Mouse (Mus musculus) right cerebral cortex, postnatal 25 days (tissue): Measurements from ENCODE around the gene Cryaa.
"Not testable (repeated sequence)": the region's sequence is repeated elsewhere in the genome, so short reads cannot be mapped to it uniquely, and the experiment has no call there.

ENCODE experiments used
- DNase-seq: peaks from one replicate; pipeline ENCODE4 v3.0.0; 2022

The Cryaa gene

GRCm38 (mm10) chr17:31660661-31661250, 16.9 kb upstream of the Cryaa start:
- peak; percentile 83 for DNase-seq

GRCm38 (mm10) chr17:31662855-31663254, 14.8 kb upstream of the Cryaa start:
- DNase-seq = no peak

DNA sequence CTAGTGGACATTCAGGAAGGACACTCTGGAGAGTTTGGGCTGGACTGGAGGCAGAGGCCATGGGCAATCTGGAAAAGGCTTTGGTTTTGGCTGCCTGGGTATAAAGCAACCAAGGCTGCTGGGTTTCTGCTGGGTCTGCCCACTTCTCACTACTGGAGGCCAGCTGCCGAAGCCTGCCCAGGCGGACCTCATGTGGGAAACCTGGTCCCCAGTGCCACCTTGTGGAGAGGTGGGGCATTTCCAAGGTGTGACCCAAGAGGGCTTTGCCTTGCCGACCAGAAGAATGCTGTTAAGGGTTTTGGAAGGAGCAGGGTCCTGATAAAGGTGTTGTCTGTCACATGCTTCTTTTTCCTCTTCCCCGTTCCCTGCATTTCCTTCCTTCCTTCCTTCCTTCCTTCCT, 12.8 kb upstream of the Cryaa start:
- DNase-seq = peak; percentile 71

DNA sequence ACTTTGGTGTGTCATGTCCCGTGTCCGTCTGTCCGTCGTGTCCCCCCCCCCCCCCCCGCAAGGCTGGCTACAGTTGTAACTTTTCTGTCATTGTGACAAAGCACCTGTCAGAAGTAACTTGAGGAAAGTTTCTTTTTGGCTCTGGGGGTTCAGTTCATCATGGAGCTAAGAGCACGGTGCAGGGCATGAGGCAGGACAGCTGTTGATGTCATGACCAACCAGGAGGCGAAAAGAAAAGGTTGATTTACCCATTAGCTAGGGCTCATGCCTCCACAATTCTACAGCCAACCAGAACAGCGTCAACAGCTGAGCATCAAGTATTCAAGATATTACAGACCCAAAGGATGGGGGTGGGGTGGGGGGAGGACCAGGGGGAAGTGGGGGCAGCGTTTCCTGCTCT, 9.3 kb upstream of the Cryaa start:
- no peak for DNase-seq

- no peak for DNase-seq
These were observed 7.4 kb upstream of the Cryaa start for GRCm38 (mm10) chr17:31670163-31670562.

DNA sequence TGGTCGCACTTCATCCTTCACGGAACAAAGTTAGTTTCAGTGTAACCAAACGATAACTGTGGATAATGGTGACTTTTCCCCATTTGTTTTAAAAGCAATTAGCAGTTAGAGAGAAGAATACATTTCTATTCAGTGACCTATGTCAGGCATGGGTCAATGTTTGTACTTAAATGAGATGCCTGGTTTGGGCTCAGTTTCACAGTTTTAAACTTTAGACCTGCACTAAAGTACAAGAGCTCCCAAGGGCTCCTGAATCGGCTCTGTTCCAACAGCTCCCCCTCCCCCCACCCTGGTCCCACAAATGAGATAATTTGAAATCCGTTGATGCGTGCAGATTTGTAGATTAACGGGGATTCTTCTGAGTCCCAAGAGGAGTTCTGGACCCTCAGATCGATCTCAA, 5.9 kb upstream of the Cryaa start:
- DNase-seq = no peak

DNA sequence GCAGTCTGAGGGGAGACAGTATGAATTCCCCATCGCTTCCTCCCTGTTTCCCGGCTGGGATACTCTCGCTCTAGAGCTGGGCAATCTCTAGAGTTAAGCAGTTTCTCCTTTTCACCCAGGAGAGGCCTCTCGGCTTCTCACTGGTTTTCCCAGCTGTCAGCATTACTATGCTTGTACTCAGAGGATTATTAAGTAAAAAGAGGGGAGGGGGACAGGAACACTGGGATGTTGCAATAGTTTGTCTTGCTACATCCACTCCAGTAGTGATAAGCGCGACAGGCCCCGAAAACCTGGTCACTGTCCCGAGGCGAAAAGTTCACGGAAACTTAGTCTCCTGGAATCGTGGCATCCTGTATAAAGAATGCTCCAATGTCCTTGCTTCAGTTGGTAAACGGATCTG, 5.3 kb upstream of the Cryaa start:
- no peak for DNase-seq

DNA sequence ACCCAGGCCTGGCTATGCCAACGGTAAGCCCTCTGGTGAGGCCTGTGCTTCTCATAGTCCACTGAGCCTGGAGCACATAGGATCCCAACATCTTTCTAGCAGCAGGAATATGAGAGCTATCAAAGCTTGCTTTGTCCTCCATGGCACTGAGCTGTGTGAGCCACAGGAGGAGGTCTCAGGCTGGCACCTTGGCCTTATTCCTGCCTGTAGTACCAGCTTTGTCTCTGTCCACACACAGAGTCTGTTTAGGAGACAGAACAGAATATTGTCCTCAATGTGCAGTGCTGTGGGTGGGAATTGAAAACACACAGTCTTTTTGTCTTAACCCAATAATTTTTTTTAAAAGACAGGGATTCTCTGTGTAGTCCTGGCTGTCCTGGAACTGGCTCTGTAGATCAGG, 3.2 kb upstream of the Cryaa start:
- no peak for DNase-seq

GRCm38 (mm10) chr17:31680450-31680849, 2.8 kb downstream of the Cryaa start:
- no peak for DNase-seq

- DNase-seq = peak; percentile 78
These were observed 8.1 kb downstream of the Cryaa start for GRCm38 (mm10) chr17:31685514-31686224.

GRCm38 (mm10) chr17:31686225-31686564, 8.6 kb downstream of the Cryaa start:
- no peak for DNase-seq

DNA sequence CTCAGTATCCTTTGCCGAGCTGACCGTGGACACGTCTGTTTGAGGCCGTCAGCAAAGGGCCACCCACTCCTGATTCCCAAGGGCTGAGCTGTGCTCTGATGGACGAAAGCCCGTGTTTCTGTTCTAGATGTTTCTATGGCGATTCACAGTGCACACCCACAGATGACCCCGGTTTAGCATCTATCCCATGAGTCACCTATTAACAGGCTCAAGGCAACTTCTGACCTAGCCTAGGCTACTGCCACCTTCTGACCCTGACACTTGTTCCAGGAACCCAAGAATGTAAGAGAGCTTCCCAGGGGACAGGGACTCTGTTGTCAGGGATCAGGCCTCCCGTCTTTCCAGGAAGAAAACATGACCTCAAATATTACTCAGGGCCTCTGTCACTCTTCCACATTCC, 10.5 kb downstream of the Cryaa start:
- no peak for DNase-seq

- DNase-seq = no peak
These were observed 12.0 kb downstream of the Cryaa start for GRCm38 (mm10) chr17:31689606-31690005.

- DNase-seq = no peak
These were observed 15.3 kb downstream of the Cryaa start for GRCm38 (mm10) chr17:31692918-31693317.

- peak; percentile 65 for DNase-seq
These were observed 15.9 kb downstream of the Cryaa start for GRCm38 (mm10) chr17:31693330-31694022.

DNA sequence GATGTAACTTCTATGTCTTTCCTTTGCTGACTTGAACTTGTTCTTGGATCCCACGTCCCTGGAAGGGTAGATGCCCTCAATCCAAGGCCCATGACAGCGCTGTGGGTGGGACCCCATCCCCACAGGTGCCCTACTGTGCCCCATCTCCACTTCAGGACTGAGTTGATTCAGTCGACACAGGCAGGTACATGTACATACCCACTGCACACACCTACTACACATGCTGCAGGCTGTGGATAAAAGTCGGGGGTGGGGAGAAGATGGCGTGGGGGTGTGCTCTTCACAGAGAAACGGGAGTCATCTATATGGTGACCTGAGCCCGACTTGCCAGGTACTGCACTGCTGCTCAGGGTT, 16.4 kb downstream of the Cryaa start:
- no peak for DNase-seq

DNA sequence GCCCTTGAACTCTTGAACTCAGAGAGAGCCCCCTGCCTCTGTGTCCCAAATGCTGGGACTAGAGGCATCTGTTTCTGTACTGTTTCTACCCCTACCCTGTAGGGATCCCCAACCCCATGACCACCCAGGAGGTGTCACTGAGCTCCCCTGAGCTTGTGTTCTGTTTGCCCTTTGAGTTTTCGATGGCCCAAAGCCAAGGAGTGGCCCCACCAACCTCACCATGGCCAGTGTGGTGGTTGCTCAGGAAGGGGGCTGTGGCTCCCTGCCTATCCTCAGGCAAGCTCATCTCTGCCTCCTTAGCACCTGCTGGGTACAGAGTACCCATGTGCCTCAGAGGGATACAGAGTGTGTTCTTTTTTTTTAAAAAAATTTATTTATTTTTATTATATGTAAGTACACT, 17.3 kb downstream of the Cryaa start:
- DNase-seq = no peak

- DNase-seq = not testable (repeated sequence)
These were observed 17.7 kb downstream of the Cryaa start for GRCm38 (mm10) chr17:31695356-31695755.

DNA sequence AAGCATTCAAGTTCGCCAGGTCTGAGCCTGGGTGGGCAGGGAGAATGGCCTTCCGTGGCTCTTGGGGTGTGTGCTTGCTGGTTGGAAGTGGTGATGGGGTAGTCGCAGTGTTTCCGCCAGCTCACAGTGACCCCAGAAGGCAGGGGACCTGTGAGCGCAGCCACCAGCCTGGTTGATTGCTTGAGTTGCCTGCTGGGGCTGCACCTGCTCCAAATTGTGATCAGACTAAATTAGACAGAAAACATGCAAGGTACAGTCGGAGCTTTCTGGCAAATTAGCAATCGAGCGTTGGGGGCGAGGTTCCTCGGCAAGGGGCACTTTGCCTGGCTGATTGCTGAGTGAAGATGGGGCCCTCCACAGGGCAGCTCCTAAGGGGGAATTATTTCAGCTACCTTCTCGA, 20.7 kb downstream of the Cryaa start:
- DNase-seq = no peak

GRCm38 (mm10) chr17:31703276-31703980, 25.8 kb downstream of the Cryaa start:
- DNase-seq = no peak

DNA sequence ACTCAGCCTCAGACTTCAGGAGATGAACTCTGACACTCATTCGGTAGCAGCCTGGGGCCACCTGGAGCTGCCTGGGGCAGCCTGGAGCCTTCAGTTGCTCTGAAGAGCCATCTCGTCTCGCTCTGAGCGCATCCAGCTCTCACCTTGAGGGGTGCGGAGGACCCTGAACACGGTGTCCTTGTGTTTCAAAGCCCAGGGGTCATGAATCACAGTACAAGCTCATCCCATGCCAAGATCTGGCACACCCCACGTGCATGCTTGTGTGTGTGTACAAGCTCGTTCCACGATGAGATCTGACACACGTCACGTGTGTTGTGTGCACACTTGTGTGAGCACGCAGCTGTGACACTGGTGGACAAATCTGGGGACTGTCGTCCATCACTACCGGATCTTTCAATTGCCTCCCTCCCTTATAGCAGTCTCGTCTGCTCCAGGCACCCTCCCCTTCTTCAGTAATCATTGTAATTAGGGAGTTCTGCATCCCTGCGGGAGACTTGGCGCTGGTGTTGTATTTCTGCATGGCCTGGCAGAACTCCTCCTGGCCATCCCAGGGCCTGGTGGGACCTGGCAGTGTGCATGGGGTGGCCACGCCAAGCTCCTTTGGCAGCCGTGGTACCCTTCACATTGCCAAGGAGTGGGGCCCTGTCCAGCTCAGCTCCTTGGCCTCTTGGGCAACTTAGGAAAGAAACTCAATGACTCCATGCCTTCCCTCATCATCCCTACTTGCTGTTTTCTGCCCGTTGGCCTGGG, 27.8 kb downstream of the Cryaa start:
- DNase-seq = peak; percentile 41

- DNase-seq = no peak
These were observed 31.6 kb downstream of the Cryaa start for GRCm38 (mm10) chr17:31709121-31709741.

- no peak for DNase-seq
These were observed 32.8 kb downstream of the Cryaa start for GRCm38 (mm10) chr17:31710455-31710854.
